Mouse (Mus musculus): ENCODE measurements around the gene Pex7.

Gene Pex7

DNA sequence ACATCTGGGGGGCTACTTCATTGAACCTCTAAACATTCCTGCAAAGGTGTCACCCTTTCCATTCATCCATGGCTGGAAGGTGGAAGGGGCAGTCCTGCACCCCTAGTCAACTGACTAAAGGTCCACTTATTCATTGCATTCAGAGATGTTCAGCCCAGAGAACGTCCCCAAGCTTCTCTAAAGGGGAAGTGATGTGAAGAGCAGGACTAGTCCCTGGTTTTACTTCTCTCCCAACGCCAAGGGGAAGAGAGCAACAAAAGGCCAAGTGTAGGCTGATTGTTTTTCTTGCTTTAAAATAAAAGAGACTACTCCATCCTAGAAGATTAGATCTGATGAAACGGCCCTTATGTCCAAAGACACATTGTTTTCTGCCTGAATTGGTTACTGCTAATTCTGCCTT is 27.1 kb downstream of the Pex7 start:
- in situ Hi-C loops (cut with MboI, MseI): no loop called here

GRCm38 (mm10) chr10:19879161-19879560 is 28.3 kb downstream of the Pex7 start:
- in situ Hi-C loops (cut with MboI, MseI): no loop called here

DNA sequence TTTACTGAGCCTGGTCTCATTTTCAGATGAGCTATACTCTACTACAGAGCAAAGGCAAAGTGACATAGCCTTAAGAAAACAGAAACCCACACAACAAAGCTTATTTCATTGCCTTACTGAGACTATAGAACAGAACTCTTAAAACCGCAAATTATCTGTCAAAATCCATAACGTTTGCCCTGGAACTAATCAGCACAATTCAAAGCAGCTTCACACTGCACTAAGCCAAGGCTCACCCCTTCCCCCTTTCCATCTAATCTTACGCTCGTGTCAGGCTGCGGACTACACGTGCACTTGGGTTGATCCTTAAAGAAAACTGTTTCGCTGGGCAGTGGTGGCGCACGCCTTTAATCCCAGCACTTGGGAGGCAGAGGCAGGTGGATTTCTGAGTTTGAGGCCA is 29.8 kb downstream of the Pex7 start:
- in situ Hi-C loops (cut with MboI, MseI): no loop called here

DNA sequence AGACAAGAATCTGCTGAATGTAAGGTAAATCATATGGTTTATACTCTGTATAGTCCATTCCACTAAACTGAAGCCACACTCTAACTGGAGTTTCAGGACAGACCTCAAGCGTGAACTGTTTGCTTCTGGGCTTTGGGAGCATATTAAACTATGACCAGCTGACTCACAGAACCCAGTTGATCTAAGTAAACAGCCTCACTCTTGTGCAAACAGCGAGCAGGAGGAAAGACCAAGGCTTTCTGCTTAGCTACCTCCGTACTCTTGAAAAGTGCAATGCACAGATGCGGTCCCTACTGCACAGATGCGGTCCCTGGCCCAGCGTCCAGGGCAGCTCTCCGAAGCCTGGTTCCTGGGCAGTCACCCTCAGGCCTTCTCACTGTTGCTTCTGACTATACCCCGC is 30.2 kb downstream of the Pex7 start:
- in situ Hi-C loops (cut with MboI, MseI): no loop called here

- in situ Hi-C loops (cut with MboI, MseI): no loop called here
Measured at GRCm38 (mm10) chr10:19876669-19877068, 30.8 kb downstream of the Pex7 start.

DNA sequence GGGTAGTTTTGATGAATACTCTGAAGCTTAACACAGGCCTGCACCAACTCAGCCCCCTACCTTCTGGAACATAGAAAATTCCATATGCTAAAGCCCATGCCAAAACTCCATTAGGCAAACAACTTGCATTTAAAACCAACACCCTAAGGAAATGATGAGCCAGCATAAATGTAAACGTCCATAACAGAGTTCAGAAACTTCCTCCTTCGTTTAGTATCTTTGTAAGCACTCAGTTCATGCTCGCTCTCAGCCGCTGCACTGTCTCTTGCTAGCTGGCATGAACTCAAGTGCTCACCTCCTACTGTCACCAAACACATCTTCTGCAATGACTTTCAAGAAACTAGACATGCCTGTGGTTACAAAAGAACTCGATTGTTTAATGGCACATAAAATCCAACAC is 32.1 kb downstream of the Pex7 start:
- in situ Hi-C loops (cut with MboI, MseI): no loop called here

DNA sequence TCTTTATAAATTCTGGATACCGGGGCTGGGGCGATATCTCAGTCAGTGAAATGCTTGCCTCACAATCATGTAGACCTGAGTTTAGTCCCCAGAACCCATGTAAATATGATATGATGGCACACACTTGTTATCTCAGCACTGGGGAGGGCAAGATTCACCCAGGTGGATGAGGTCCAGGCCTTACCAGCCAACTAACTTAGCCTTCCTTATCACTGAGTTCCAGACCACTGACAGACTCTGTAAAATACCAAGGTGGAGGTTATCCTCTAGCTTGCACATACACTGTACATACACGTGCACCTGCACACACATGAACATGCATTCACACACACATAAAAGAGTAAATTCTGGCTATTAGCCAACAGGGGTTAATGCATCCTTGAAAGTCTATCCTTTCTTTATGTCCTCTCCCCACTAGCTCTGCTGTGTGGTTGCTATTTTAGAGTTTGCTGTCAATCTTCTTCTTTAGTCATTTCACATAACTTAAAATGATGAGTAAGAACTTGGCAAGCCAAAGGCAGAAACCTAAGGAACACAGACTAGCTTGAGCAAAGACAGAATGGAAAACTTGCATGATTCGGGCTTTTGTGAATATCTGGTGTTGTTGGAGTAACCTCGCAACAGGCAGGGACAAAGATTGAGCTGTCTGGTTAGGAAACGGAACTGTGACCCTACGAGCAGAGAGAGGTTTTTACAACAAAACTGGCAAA is 51.7 kb downstream of the Pex7 start:
- in situ Hi-C loops (cut with MboI, MseI): no loop called here

- in situ Hi-C loops (cut with MboI, MseI): no loop called here
Measured at GRCm38 (mm10) chr10:19853609-19854008, 53.9 kb downstream of the Pex7 start.

GRCm38 (mm10) chr10:19852776-19853175 is 54.7 kb downstream of the Pex7 start:
- in situ Hi-C loops (cut with MboI, MseI): no loop called here

GRCm38 (mm10) chr10:19850998-19851691 is 56.3 kb downstream of the Pex7 start, which contains the start of gene Slc35d3:
Slc35d3 (minus strand) TSS chr10:19851459.
- in situ Hi-C loops (cut with MboI, MseI): no loop called here

- in situ Hi-C loops (cut with MboI, MseI): no loop called here
Measured at GRCm38 (mm10) chr10:19850544-19850997, 56.9 kb downstream of the Pex7 start.

DNA sequence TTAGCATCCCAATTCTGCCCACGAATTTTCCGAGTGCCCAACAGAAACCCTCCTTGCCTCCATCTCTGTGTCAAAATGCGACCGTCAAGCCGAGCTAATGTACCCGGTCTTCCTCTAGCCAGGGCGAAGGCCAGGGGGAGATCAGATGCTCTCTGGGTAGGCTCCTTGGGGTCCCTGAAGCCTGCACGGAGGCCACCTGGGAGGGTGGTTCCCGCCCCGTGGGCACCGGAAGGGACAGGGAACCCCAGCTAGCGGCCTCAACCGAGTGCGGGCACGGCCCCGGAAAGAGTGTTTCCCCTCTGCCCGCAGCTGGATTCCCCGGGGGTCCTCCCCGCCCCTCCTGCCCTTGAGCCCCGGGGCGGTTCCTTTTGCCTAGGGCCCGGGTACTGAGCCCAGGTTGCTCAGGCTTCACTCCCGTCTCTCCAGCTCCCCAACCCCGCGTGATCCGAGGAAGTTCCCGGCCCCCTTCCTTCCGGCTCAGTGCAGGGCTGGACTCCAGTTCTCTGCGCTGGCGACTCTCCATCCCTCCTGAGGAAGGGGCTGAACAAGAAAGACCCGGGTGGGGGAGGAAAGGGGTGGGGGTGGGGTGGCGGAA is 57.6 kb downstream of the Pex7 start:
- in situ Hi-C loops (cut with MboI, MseI): no loop called here

- in situ Hi-C loops (cut with MboI, MseI): no loop called here
Measured at GRCm38 (mm10) chr10:19848928-19849770, 58.3 kb downstream of the Pex7 start.

DNA sequence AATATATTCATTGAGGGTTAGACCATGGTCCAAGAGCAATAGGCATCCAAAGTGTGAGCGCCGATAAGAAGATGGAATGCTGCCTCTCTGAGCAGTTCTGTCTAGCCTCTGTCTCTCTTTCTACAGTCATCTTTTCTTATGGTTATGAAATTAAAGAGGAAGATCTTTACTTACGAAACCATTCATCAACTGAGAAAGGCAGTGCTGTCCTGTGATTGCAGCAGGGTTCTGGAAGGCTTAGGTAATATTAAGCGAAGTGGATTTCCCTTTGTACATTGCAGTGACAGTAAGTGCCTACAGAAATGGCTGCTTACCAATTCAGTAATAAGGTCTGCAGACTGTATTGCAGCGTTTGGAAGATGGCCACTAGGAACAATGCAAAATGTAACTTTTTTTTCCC is 67.7 kb downstream of the Pex7 start:
- in situ Hi-C loops (cut with MboI, MseI): no loop called here

DNA sequence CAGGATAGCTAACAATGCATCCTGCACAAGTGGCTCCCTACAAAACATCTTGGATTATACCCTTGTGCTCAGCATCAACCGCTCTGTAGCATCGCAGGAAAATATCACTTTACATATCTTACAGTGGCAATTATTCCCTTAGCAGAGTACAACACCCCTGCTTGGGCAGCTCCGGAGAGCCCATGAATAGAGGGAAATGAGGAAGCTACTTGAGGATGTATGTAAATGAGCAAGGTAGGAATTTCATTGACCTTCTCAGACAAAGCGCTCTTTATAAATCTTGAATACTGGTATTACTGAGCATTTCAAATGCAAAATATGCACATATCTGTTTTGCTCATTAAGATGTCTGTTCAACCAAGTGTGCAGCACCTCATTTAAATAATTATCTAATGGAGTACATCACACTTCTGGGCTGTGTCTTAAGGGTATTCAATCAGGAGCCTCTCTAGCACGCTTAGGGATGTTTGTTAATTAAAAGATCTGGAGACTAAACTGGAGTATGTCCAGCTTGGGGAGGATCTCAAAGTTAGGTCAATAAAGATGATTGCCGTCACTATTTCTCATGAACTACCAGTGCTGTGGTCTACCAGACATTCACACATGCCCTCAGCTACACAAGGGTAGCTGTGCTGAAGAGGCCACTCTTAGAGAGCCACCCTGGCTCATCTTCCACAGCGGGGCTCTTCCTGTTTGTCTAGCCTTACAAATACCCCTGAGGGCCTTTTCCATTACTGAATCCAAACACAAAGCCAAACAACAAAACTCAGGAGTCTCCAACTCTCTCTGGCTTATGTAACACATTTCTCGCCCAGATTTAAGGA is 71.4 kb downstream of the Pex7 start:
- in situ Hi-C loops (cut with MboI, MseI): no loop called here

DNA sequence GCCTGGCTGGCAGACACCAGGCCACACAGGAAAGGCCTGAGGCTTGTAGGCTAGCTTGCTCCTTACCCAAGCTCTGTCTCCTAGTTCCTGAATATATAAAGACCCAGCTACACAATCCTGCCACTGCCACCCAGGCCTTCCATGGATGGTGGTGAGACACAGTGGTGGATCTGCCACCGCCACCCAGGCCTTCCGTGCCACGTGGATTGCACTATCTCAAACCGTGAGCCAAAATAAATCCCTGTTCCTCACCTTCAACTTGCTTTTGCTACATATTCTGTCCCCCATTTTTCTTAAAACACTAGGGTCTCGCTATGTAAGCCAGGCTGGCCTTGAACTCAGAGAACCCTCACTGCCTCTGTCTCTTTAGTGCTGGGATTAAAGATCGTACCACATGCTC is 73.3 kb downstream of the Pex7 start:
- in situ Hi-C loops (cut with MboI, MseI): no loop called here

- in situ Hi-C loops (cut with MboI, MseI): no loop called here
Measured at GRCm38 (mm10) chr10:19831072-19831849, 76.2 kb downstream of the Pex7 start.

DNA sequence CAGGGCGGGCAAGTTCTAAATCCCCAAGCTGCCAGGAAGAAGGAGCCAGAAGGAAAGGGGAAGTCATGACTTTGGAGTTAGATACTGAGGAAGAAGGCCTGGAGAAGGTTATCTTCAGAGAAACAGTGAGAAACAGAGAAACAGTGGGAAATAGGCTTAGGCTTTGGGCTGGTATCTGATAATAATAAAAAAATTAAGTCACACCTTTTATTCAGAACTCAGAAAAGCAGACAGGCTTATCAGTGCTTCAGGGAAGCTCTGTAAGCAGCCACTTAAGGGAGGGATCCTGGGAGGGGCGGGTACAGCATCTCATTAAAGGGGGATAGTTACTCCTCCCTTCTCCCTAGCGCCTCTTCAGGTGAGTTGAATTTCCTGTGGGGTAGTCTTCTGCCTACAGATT is 86.5 kb downstream of the Pex7 start:
- in situ Hi-C loops (cut with MboI, MseI): no loop called here

- in situ Hi-C loops (cut with MboI, MseI): loop anchor here (5.0 kb wide), 1 partner anchor 782 kb away; no protein-coding TSS in a partner anchor
Measured at GRCm38 (mm10) chr10:19818723-19819355, 88.7 kb downstream of the Pex7 start.

DNA sequence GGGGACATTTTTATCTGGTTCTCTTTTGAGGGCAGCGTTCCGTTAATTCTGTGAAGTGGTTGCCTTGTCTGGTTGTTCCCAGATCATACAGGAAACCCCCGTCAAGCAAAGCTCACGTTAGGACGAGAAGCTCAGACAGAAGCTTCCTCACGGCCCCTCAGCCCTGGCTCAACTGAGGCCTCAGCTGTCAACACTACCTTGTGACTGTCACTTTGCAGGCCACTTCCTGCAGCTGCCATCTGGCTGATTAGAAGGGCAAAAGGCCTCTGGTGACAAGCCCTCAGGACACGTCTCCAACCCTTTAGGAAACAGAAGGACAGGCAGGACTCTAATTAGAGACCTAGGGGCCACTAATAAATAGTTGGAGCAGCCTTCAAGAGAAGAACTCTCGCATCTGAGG is 92.1 kb downstream of the Pex7 start:
- in situ Hi-C loops (cut with MboI, MseI): loop anchor here (5.0 kb wide), 1 partner anchor 778 kb away; no protein-coding TSS in a partner anchor
